8 mouse cellular contexts compared by ENCODE assay signal in genomic region chr10:79682916-79683582, GRCm38 (mm10). TPM values are rescaled to one million over a fixed set of nuclear protein-coding genes. Genes with fewer than 3 reads are reported as not detected.
A peak's percentile ranks its signal among the peaks of the same experiment; 100 is the strongest.
DNase-seq lines count a peak whose midpoint lies in the region; ATAC-seq and TF ChIP-seq lines count a peak whose summit lies in the region.

No protein-coding gene starts in this region.

- H3K4me3 ChIP-seq in left cerebral cortex, adult 2 months = peak overlapping the region; percentile 63
- H3K4me3 ChIP-seq in embryonic facial prominence, embryonic 15.5 days (replicated peaks) = peak overlapping the region; percentile 83
- H3K4me3 ChIP-seq in heart, embryonic 14.5 days (ENCODE audit: control insufficient read depth in 1 of 2, insufficient read depth in 1 of 2, low read depth in 1 of 2, low read length in 2 of 2) = peak overlapping the region; percentile 77 to 88
- peak overlapping the region; percentile 89 for H3K4me3 ChIP-seq in stomach, embryonic 16.5 days (replicated peaks; ENCODE audit: low read length)

- DNase-seq in left cerebral cortex, adult 2 months (ENCODE audit: extremely low spot score in 1 of 2, low spot score in 2 of 2) = no peak
- no peak for DNase-seq in left cerebral cortex, adult 9 months (ENCODE audit: low spot score in 2 of 2)
- DNase-seq in adrenal gland, postnatal 14 days = peak; percentile 74
- DNase-seq in kidney, postnatal 10 days = peak; percentile 84
- peak; percentile 64 to 76 for DNase-seq in lung, postnatal 4 days

- H3K4me1 ChIP-seq in embryonic facial prominence, embryonic 15.5 days = peaks cover 21% of the 10 kb centered on the region
- H3K4me1 ChIP-seq in heart, embryonic 14.5 days (ENCODE audit: control insufficient read depth in 2 of 2, insufficient read depth in 2 of 2, low read length in 2 of 2) = peaks cover 27 to 39% of the 10 kb centered on the region in 2 experiments
- H3K4me1 ChIP-seq in stomach, embryonic 16.5 days (ENCODE audit: control insufficient read depth, insufficient read depth, low read length) = peaks cover 19% of the 10 kb centered on the region

- no peaks in the 10 kb centered on the region for H3K27me3 ChIP-seq in embryonic facial prominence, embryonic 15.5 days
- no peaks in the 10 kb centered on the region for H3K27me3 ChIP-seq in heart, embryonic 14.5 days (ENCODE audit: control insufficient read depth, insufficient read depth, low read length)
- no peaks in the 10 kb centered on the region for H3K27me3 ChIP-seq in stomach, embryonic 16.5 days (ENCODE audit: control insufficient read depth, insufficient read depth, low read length)

- H3K4me2 ChIP-seq in embryonic facial prominence, embryonic 15.5 days (replicated peaks) = peak overlapping the region; percentile 88
- peak overlapping the region; percentile 71 for H3K4me2 ChIP-seq in heart, embryonic 14.5 days (ENCODE audit: low read length)
- peak overlapping the region; percentile 84 for H3K4me2 ChIP-seq in stomach, embryonic 16.5 days (ENCODE audit: low read depth, low read length)

- no peaks in the 10 kb centered on the region for H3K9me3 ChIP-seq in embryonic facial prominence, embryonic 15.5 days (replicated peaks)
- no peaks in the 10 kb centered on the region for H3K9me3 ChIP-seq in heart, embryonic 14.5 days (ENCODE audit: control insufficient read depth, low read length)
- no peaks in the 10 kb centered on the region for H3K9me3 ChIP-seq in stomach, embryonic 16.5 days (replicated peaks; ENCODE audit: control insufficient read depth, low read length)

- no peak for ATAC-seq in embryonic facial prominence, embryonic 15.5 days (ENCODE audit: insufficient number of reproducible peaks, low FRiP score, low TSS enrichment, low read depth)
- ATAC-seq in heart, embryonic 14.5 days (ENCODE audit: insufficient number of reproducible peaks, insufficient read depth, low FRiP score, low read depth) = no peak
- no peak for ATAC-seq in stomach, embryonic 16.5 days (ENCODE audit: insufficient read depth, low FRiP score)

- intact Hi-C loops in left cerebral cortex, adult 2 months (cut with DNase I) = no loop called here

- peak; percentile 42 for TF ChIP-seq CTCF in left cerebral cortex, adult 2 months (IDR thresholded peaks at IDR 0.05)

- H3K27ac ChIP-seq in left cerebral cortex, adult 2 months = peak overlapping the region; percentile 77
- H3K27ac ChIP-seq in embryonic facial prominence, embryonic 15.5 days (replicated peaks) = peak overlapping the region; percentile 78
- H3K27ac ChIP-seq in heart, embryonic 14.5 days (replicated peaks in 1 of 2; ENCODE audit: control insufficient read depth in 1 of 2, insufficient read depth in 1 of 2, low read depth in 2 of 2, low read length in 2 of 2) = peak overlapping the region; percentile 68 to 88
- peak overlapping the region; percentile 76 for H3K27ac ChIP-seq in stomach, embryonic 16.5 days (ENCODE audit: low read length)

- peaks cover 40% of the 10 kb centered on the region for H3K36me3 ChIP-seq in embryonic facial prominence, embryonic 15.5 days
- H3K36me3 ChIP-seq in heart, embryonic 14.5 days (ENCODE audit: control insufficient read depth, insufficient read depth, low read length) = peaks cover 45% of the 10 kb centered on the region
- peaks cover 12% of the 10 kb centered on the region; the same call in 1 of the 2 replicates for H3K36me3 ChIP-seq in stomach, embryonic 16.5 days (ENCODE audit: control insufficient read depth, insufficient read depth, low read length)

- WGBS in embryonic facial prominence, embryonic 15.5 days = 4% methylated on average over 10 of the region's 10 CpGs
- under 1% methylated on average over 10 of the region's 10 CpGs for WGBS in heart, embryonic 14.5 days
- WGBS in stomach, embryonic 16.5 days = 2% methylated on average over 10 of the region's 10 CpGs

- H3K9ac ChIP-seq in embryonic facial prominence, embryonic 15.5 days = peak overlapping the region; percentile 77
- peak overlapping the region; percentile 92 for H3K9ac ChIP-seq in heart, embryonic 14.5 days (ENCODE audit: low read length)
- H3K9ac ChIP-seq in stomach, embryonic 16.5 days (ENCODE audit: low read length) = peak overlapping the region; percentile 87

RNA-seq across cellular contexts. Expression of gene Cdc34, which starts 1.1 kb away (rescaled TPM):
- 10 to 100 TPM; 80.7 to 84.8 TPM for total RNA-seq in left cerebral cortex, adult 2 months (2021)
- 79.1 and 82.4 TPM in 2 replicates for total RNA-seq in adrenal gland, postnatal 14 days (2021)
- 94.8 and 96.8 TPM in 2 replicates for polyA plus RNA-seq in embryonic facial prominence, embryonic 15.5 days (2015; fragmentation: Nextera tagmentation; extraction: Ambion mirVana)
- 106 and 109 TPM in 2 replicates for polyA plus RNA-seq in heart, embryonic 14.5 days (2014; fragmentation: Nextera tagmentation; extraction: Ambion mirVana)
- 84.6 and 86.3 TPM in 2 replicates for polyA plus RNA-seq in stomach, embryonic 16.5 days (2015; fragmentation: Nextera tagmentation; extraction: Ambion mirVana)

RNA-seq across cellular contexts. Expression of gene Gzmm, which starts 5.8 kb away (rescaled TPM):
- total RNA-seq in left cerebral cortex, adult 2 months (2021) = 1 to 10 TPM; 2.1 to 4.0 TPM
- total RNA-seq in adrenal gland, postnatal 14 days (2021) = 0.89 and 1.1 TPM in 2 replicates
- 0.89 and 1.5 TPM in 2 replicates for polyA plus RNA-seq in embryonic facial prominence, embryonic 15.5 days (2015; fragmentation: Nextera tagmentation; extraction: Ambion mirVana)
- 0.77 and 0.94 TPM in 2 replicates for polyA plus RNA-seq in heart, embryonic 14.5 days (2014; fragmentation: Nextera tagmentation; extraction: Ambion mirVana)
- 0.31 and 0.44 TPM in 2 replicates for polyA plus RNA-seq in stomach, embryonic 16.5 days (2015; fragmentation: Nextera tagmentation; extraction: Ambion mirVana)

RNA-seq across cellular contexts. Expression of gene Tpgs1, which starts 13.9 kb away (rescaled TPM):
- 10 to 100 TPM; 79.3 to 80.6 TPM for total RNA-seq in left cerebral cortex, adult 2 months (2021)
- total RNA-seq in adrenal gland, postnatal 14 days (2021) = 27.8 and 34.1 TPM in 2 replicates
- polyA plus RNA-seq in embryonic facial prominence, embryonic 15.5 days (2015; fragmentation: Nextera tagmentation; extraction: Ambion mirVana) = 62.4 and 63.6 TPM in 2 replicates
- polyA plus RNA-seq in heart, embryonic 14.5 days (2014; fragmentation: Nextera tagmentation; extraction: Ambion mirVana) = 44.5 and 48.2 TPM in 2 replicates
- polyA plus RNA-seq in stomach, embryonic 16.5 days (2015; fragmentation: Nextera tagmentation; extraction: Ambion mirVana) = 47.4 and 53.2 TPM in 2 replicates

RNA-seq across cellular contexts. Expression of gene Madcam1, which starts 18.7 kb away (rescaled TPM):
- total RNA-seq in left cerebral cortex, adult 2 months (2021) = not detected
- 6.8 TPM in 1 of 2 replicates, not detected in the other for total RNA-seq in adrenal gland, postnatal 14 days (2021)
- polyA plus RNA-seq in embryonic facial prominence, embryonic 15.5 days (2015; fragmentation: Nextera tagmentation; extraction: Ambion mirVana) = 8.4 and 9.1 TPM in 2 replicates
- 1.00 and 1.8 TPM in 2 replicates for polyA plus RNA-seq in heart, embryonic 14.5 days (2014; fragmentation: Nextera tagmentation; extraction: Ambion mirVana)
- 33.7 and 41.9 TPM in 2 replicates for polyA plus RNA-seq in stomach, embryonic 16.5 days (2015; fragmentation: Nextera tagmentation; extraction: Ambion mirVana)

RNA-seq across cellular contexts. Expression of gene Bsg, which starts 21.2 kb away (rescaled TPM):
- 100 to 1,000 TPM; 539 to 573 TPM for total RNA-seq in left cerebral cortex, adult 2 months (2021)
- 598 and 707 TPM in 2 replicates for total RNA-seq in adrenal gland, postnatal 14 days (2021)
- polyA plus RNA-seq in embryonic facial prominence, embryonic 15.5 days (2015; fragmentation: Nextera tagmentation; extraction: Ambion mirVana) = 837 and 902 TPM in 2 replicates
- 989 and 1,200 TPM in 2 replicates for polyA plus RNA-seq in heart, embryonic 14.5 days (2014; fragmentation: Nextera tagmentation; extraction: Ambion mirVana)
- polyA plus RNA-seq in stomach, embryonic 16.5 days (2015; fragmentation: Nextera tagmentation; extraction: Ambion mirVana) = 983 and 1,041 TPM in 2 replicates

Comparison
In these comparisons a context has a peak if more than half of its experiments do, and no peak if none do; other contexts are left out.
1. DNase-seq: peak in adrenal gland, postnatal 14 days (single experiment), kidney, postnatal 10 days (single experiment) and lung, postnatal 4 days (2 of 2); none in left cerebral cortex, adult 2 months (0 of 2) and left cerebral cortex, adult 9 months (0 of 2).
2. Peak in every context shown above with its lines, with median percentiles within 50 percentile points of each other: H3K27ac ChIP-seq, H3K4me3 ChIP-seq, H3K4me2 ChIP-seq and H3K9ac ChIP-seq.